Mouse (Mus musculus) spleen, adult 2 months (tissue): ENCODE measurements at regions not wholly inside any gene's neighbourhood (a gene's known extent, or its start where the extent isn't known, plus 50 kb on each side); places are given as distances from the start of the nearest gene placed in this dataset.

Source experiments
- DNase-seq, 2 experiments: peaks; one replicate each; pipeline versions ENCODE4 v3.0.0 to v3.0.0-alpha.2; 2012 to 2021; ENCODE audit warnings: low spot score in 2 of 2, low read depth in 1 of 2
- H3K27ac ChIP-seq: fragments of 200-500 bp; 2 replicates; pipeline ENCODE4 v1.5.1; 2012; ENCODE audit warnings: low read length, inconsistent platforms; ENCODE audit not compliant: insufficient read depth
- H3K27me3 ChIP-seq: fragments of 200-500 bp; 2 replicates; pipeline ENCODE4 v1.6.1; 2012; ENCODE audit warnings: mild to moderate bottlenecking, moderate library complexity, low read length, inconsistent platforms; ENCODE audit not compliant: control insufficient read depth, insufficient read depth
- H3K36me3 ChIP-seq: fragments of 200-500 bp; 2 replicates; pipeline ENCODE4 v1.6.1; 2012; ENCODE audit warnings: mild to moderate bottlenecking, low read length, inconsistent platforms; ENCODE audit not compliant: control insufficient read depth, insufficient read depth
- H3K4me1 ChIP-seq: fragments of 200-500 bp; 2 replicates; pipeline ENCODE4 v1.6.1; 2011; ENCODE audit warnings: inconsistent platforms; ENCODE audit not compliant: control insufficient read depth, insufficient read depth, insufficient read length
- H3K4me3 ChIP-seq: fragments of 200-500 bp; 2 replicates; pipeline ENCODE4 v1.5.1; 2011; ENCODE audit warnings: mild to moderate bottlenecking, inconsistent platforms; ENCODE audit not compliant: insufficient read depth, insufficient read length; ENCODE audit errors: extremely low read depth
- CTCF ChIP-seq: fragments of 200-500 bp; IDR thresholded peaks from 2 replicates; pipeline ENCODE4 v1.5.1; 2011; ENCODE audit warnings: mild to moderate bottlenecking, inconsistent platforms; ENCODE audit not compliant: insufficient read depth, insufficient read length, insufficient replicate concordance; ENCODE audit errors: extremely low read depth
- POLR2A ChIP-seq: fragments of 200-500 bp; IDR thresholded peaks from 2 replicates; pipeline ENCODE4 v1.6.1; 2011; ENCODE audit warnings: low read depth, low read length, inconsistent platforms
- WGBS: fragments of 180-500 bp; shearing (Covaris S2); methylation state at CpG from one replicate; pipeline ENCODE4 v1.1.7; 2018; 5-methylcytosine and 5-hydroxymethylcytosine counted together

- H3K4me1 ChIP-seq: peaks cover 3% of the 10 kb centered on the region; the same call in 1 of the 2 replicates
- no peaks in the 10 kb centered on the region for H3K27me3 ChIP-seq
- H3K36me3 ChIP-seq: no peaks in the 10 kb centered on the region
- 23% methylated on average over 6 of the region's 6 CpGs for WGBS
- H3K27ac ChIP-seq: no peak overlapping the region
- DNase-seq: no peak
- no peak overlapping the region for H3K4me3 ChIP-seq
- no peak for TF ChIP-seq POLR2A
- TF ChIP-seq CTCF: no peak
These were observed 145.1 kb downstream of the Cdh26 start for GRCm38 (mm10) chr2:178575403-178575802.

- no peak for DNase-seq
- Histone ChIP-seq H3K4me3 (no peak overlapping the region), H3K27ac (no peak overlapping the region), H3K36me3 (no peaks in the 10 kb centered on the region), H3K27me3 (no peaks in the 10 kb centered on the region), H3K4me1 (peaks cover 3% of the 10 kb centered on the region; the same call in 1 of the 2 replicates)
- TF ChIP-seq CTCF (no peak), POLR2A (no peak)
- WGBS: 90% methylated on average over 7 of the region's 7 CpGs
These were observed 145.7 kb downstream of the Cdh26 start for GRCm38 (mm10) chr2:178576067-178576466.

GRCm38 (mm10) chr2:178579571-178579970 is 149.2 kb downstream of the Cdh26 start:
- 85% methylated on average over 6 of the region's 6 CpGs for WGBS
- Histone ChIP-seq H3K4me1 (peaks cover 2% of the 10 kb centered on the region; the same call in 1 of the 2 replicates), H3K36me3 (no peaks in the 10 kb centered on the region), H3K27me3 (no peaks in the 10 kb centered on the region), H3K4me3 (no peak overlapping the region), H3K27ac (no peak overlapping the region)
- no peak for DNase-seq
- TF ChIP-seq POLR2A: no peak
- no peak for TF ChIP-seq CTCF

- 96% methylated on average over 12 of the region's 12 CpGs for WGBS
- TF ChIP-seq POLR2A (no peak), CTCF (no peak)
- no peak overlapping the region for H3K4me3 ChIP-seq
- no peaks in the 10 kb centered on the region for H3K36me3 ChIP-seq
- H3K27ac ChIP-seq: no peak overlapping the region
- H3K4me1 ChIP-seq: no peaks in the 10 kb centered on the region
- no peak for DNase-seq
- no peaks in the 10 kb centered on the region for H3K27me3 ChIP-seq
These were observed 151.0 kb downstream of the Cdh26 start for GRCm38 (mm10) chr2:178581306-178581705.

- no peak for TF ChIP-seq POLR2A
- no peak for TF ChIP-seq CTCF
- Histone ChIP-seq H3K27ac (no peak overlapping the region), H3K4me3 (no peak overlapping the region), H3K4me1 (no peaks in the 10 kb centered on the region), H3K36me3 (no peaks in the 10 kb centered on the region), H3K27me3 (no peaks in the 10 kb centered on the region)
- WGBS: 89% methylated on average over 5 of the region's 5 CpGs
- no peak for DNase-seq
These were observed 154.7 kb downstream of the Cdh26 start for GRCm38 (mm10) chr2:178584970-178585566.

GRCm38 (mm10) chr2:178587134-178587636 is 156.9 kb downstream of the Cdh26 start:
- DNase-seq: no peak
- TF ChIP-seq CTCF: no peak
- no peak for TF ChIP-seq POLR2A

GRCm38 (mm10) chr2:178593743-178594142 is 163.4 kb downstream of the Cdh26 start:
- H3K4me3 ChIP-seq: no peak overlapping the region
- H3K4me1 ChIP-seq: no peaks in the 10 kb centered on the region
- H3K27ac ChIP-seq: no peak overlapping the region
- H3K36me3 ChIP-seq: no peaks in the 10 kb centered on the region
- TF ChIP-seq CTCF (no peak), POLR2A (no peak)
- H3K27me3 ChIP-seq: no peaks in the 10 kb centered on the region
- DNase-seq: no peak
- 82% methylated on average over 9 of the region's 9 CpGs for WGBS

More at GRCm38 (mm10) chr2:178587134-178587636, 156.9 kb downstream of the Cdh26 start:
- no peaks in the 10 kb centered on the region for H3K27me3 ChIP-seq
- H3K4me3 ChIP-seq: no peak overlapping the region
- H3K27ac ChIP-seq: no peak overlapping the region
- no peaks in the 10 kb centered on the region for H3K4me1 ChIP-seq
- 87% methylated on average over 7 of the region's 7 CpGs for WGBS
- H3K36me3 ChIP-seq: no peaks in the 10 kb centered on the region
